Mouse (Mus musculus): ENCODE data around the gene Pdia6.

DNA sequence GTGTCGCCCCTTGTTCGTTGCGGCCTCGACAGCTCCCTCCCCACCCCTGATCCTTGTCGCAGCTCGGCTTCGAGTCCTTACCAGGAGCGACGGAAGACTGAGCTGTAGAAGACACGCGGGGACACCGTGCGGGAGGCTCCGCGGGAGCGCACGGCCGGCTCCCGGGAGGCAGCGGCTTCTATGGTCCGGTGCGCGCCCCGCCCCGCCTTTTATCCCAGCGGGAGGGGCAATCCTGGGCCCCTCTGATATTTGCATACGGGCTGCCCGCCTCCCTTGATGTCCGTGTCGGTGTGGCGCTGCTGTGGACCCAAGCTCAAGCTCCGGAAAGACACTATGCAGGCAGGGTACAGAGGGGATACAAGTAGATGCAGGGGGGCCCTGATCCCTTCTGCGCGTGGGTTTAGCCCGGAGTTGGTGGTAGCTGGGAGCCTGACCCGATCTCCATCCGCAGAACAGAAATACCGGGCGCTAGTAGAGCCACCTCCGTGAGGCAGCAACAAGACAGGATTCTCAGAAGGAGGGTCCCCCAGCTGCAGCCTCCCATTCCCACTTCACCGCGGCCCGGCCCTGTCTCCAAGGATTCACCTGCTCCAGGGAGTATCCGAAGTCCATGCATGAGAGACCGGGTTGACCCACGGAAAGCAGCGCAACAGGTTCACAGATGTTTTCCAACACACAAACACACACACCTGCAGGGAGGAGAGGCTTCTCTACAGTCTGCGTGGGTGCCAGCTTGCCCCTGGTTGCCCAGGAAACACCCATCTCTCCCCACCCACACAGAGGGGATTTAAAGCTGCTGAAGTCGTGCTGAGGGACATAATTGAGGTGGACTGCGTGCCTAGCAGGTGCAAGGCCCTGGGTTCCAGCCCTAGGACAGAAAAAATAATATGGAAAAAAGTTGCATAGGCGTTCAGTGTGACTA is 58.5 kb downstream of the Pdia6 start:
- TF ChIP-seq CTCF (IDR thresholded peaks at IDR 0.05; ENCODE audit: borderline replicate concordance, insufficient read depth, low read depth, low read length), result no peak
- TF ChIP-seq POLR2A (IDR thresholded peaks at IDR 0.05; ENCODE audit: borderline replicate concordance, insufficient read depth, low read length), result no peak

Measured in cerebellum, adult 2 months (tissue).